Mouse (Mus musculus) frontal cortex, postnatal 36 days (tissue): ENCODE data around the gene Gmds.

Experiments used
- DNase-seq, 2 experiments: peaks; one replicate each; pipeline ENCODE4 v3.0.0; 2022; ENCODE audit warnings: low spot score in 2 of 2

Gene Gmds

GRCm38 (mm10) chr13:31878805-31879477 is 459.6 kb downstream of the Gmds start:
- peak; percentile 21 to 40 for DNase-seq

DNA sequence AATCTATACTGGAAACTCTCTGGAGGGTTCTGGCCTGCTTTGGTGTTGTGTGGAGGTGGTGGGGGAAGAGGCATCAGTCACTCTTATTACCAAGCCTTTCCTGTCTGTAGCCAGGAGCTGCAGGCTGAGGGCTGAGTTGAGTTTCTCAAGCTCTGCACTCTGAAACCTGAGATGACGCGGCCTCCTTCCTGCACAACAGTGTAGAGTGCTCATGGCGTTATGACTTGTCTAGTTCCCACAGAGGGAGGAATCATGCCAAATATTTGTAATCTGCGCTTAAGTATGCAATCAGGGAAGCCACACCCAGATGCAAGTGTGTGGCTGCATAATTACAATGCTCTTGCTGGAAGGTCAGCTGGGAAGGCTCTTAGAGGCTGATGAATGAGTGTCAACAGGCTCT is 461.5 kb downstream of the Gmds start:
- no peak for DNase-seq

GRCm38 (mm10) chr13:31874427-31874826 is 464.1 kb downstream of the Gmds start:
- DNase-seq = no peak

DNA sequence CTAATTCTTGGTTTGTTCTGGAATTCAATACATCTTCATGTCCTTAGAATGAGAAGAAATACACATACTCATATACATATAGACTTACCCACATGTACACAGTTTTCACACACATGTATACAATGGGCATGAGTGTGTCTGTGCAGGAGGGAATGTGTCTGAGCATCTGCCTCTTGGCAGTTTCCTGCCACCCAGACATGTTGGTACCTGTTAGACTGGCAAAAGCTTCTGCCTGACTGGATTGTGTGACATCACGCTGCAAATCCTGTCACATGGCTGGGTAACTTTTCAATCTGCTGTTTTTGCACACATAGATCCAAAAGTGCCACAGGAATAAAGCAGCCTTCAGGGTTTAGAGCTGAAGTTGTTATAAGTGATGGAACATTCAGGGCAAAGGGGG is 465.3 kb downstream of the Gmds start:
- no peak for DNase-seq

GRCm38 (mm10) chr13:31864786-31865185 is 473.8 kb downstream of the Gmds start:
- DNase-seq = no peak

GRCm38 (mm10) chr13:31863461-31863860 is 475.1 kb downstream of the Gmds start:
- DNase-seq = no peak

DNA sequence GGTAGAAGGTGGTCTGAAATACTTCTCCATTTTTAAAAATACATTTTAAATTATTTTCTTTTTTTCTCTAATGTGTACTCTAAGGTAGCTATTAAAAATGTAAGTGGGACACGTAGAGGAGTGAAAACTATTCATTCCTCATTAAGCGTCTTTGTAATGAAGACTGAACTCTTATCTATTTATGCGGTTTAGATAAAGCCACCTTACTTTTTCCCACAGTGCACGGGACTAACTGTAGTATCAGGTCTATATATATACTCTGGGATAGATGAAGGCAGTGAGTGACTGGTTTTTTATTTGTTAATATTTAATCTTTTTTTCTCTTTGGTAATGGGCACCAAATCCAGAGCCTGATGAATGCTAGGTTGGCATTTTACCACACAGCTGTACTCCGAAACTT is 478.3 kb downstream of the Gmds start:
- DNase-seq = no peak

DNA sequence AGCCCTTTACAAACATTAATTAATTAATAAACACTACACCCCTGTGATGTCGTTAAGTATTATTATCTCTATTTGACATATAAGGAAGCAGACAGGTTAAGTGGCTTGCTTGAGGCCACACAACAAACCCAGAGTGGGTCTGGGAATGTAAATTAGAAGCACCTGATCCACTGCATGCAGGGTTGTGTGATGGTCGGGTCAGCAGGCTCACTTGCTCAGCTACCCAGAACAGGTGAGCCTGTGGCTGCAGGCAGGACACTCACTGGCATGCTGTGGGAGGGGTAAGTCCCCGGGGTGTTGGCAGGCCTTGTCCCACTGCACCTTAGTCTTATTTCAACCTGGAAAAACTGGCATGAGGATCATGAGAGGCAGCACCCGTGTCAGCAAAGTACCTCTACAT is 484.5 kb downstream of the Gmds start:
- DNase-seq = no peak

- DNase-seq = no peak
Measured at GRCm38 (mm10) chr13:31853564-31853963, 485.0 kb downstream of the Gmds start.

DNA sequence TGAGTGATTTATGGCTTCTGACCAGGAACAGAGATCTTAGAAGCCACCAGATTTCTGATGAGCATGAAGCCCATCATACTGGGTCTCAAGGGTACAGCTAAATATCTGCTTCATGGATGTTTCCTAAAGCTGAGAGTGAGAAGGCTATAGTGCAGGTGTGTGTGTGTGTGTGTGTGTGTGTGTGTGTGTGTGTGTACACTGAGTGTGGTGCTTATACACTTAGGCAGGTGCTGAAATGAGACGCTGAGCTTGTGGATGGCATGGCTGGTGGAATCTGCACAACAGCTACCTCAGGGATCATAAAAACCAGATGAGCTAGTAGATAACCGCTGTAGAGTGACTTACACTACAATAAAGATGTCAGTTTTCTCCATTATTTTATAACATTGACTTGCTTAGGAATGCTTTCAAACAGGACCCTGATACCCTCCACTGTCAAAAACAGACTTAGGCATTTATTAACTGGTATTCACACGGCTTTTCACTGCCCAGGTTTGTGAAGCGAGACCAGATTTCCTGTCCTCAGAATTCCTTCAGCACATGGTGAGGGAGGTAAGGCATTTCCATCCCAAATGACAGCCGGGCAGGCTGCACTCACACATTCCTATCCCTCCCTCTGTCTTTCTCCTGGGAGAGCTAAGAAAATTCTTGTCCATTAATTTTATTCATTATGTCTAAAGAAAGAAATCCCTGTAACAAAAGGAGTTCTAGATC is 489.1 kb downstream of the Gmds start:
- DNase-seq = no peak

- no peak for DNase-seq
Measured at GRCm38 (mm10) chr13:31835802-31836201, 502.7 kb downstream of the Gmds start.

GRCm38 (mm10) chr13:31830332-31830731 is 508.2 kb downstream of the Gmds start:
- DNase-seq = no peak

DNA sequence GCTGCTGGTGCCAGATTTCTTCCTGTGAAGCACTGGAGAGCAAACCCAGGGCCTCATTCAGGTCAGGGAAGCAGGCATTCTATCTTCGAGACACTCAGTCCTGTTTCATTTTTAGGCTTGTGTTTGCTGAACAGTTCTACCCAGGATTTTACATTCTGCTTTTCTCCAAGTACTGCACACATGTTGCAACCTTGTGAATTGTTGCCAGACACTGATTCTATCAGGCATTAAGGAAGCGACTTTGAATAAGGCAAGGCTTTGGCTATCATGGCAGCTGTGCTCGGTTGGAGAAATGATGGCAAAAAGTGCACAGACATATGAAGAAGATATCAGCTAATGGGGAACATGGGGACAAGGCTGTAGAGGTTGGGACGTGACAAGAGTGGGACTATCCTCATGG is 510.1 kb downstream of the Gmds start:
- no peak for DNase-seq

- no peak for DNase-seq
Measured at GRCm38 (mm10) chr13:31827820-31828332, 510.7 kb downstream of the Gmds start.

DNA sequence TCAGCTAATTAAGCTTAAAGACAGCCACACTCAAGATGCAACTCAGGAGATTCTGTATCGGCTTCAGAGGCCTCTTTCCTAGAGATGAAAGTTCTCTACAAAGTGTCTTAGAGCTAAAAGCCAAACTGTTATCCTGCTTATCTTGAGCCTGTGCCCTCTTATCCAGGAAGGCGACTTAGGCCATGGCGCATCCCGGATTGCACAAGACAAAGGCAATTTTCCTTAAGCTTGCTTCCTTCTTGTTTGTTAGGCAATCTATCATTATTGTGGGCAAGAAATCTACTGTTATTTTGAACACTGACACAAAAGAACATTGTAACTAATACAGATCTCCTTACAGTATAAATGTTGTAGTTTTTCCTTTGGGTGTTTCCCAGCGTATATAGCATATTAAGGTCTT is 511.4 kb downstream of the Gmds start:
- no peak for DNase-seq

DNA sequence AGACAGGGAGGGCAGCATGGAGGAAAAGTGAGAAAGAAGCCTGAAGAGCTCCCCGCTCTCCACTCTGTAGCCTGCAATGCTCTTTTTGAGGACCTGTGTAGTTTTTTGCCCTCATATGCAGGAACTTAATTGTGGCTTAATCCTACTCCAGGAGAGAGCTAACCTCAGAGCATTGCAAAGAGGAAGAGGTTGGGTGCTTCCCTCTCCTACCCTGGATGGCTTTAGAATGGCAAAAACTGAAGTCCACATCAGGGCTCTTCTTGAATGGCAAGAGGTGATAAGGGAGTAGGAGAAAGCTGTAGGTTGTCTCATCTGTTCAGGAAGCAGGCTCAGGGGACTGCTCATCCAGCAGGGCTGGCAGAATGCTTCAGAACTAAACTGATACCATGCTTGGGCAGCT is 513.4 kb downstream of the Gmds start:
- no peak for DNase-seq

DNA sequence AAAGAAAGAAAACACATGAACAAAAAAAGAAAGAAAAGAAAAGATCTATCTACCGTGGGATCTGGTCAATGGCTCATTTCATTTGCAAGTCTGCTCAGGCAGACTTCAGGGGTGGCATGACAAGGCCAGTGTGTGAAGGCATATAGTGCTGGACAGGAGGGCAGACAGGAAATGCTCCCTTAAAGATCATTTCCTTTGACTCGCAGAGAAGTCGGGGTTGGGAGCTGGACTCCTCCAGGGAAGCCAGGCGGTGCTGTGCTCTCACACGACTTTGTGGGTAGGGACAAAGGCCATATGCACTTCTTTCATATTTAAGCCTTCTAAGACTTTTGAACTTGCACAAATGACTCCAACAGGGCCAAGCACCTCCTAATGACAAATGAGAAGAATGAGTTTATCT is 515.2 kb downstream of the Gmds start:
- no peak for DNase-seq

- no peak for DNase-seq
Measured at GRCm38 (mm10) chr13:31821050-31821449, 517.5 kb downstream of the Gmds start.

- no peak for DNase-seq
Measured at GRCm38 (mm10) chr13:31820587-31821017, 517.9 kb downstream of the Gmds start.

GRCm38 (mm10) chr13:31819664-31820405 is 518.7 kb downstream of the Gmds start:
- no peak for DNase-seq

GRCm38 (mm10) chr13:31818337-31818736 is 520.2 kb downstream of the Gmds start:
- DNase-seq = no peak

DNA sequence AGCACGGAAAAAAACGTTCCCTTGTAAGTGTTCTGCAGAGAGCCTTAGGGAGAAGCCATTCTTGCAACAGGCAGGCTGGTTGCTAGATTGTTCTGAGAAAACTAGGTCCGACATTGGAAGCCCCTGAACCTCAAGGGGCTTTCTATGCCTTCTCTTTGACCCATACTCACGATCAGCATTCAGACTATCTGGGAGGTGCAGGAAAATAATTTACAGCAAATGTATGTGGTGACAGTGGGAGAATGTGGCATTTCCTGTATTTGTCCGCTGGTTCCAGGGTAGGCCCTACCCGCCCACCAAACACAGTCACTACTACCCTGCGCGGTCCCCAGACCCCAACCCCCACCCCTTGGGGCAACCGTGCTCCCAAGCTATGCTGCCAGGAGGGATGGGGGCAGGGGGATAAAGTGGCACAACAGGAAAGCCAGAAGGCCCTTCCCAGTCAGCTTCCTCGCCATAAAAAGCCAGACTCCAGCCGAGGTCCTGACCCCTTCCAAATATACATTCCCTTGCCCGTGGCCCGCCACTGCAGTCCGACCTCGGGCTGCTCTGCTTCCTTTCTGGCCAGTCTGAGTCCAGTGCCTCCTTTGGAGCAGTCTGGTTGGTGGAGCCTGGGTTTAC is 523.0 kb downstream of the Gmds start:
- no peak for DNase-seq
